Mouse (Mus musculus) hindbrain, embryonic 13.5 days (tissue): ENCODE measurements at regions not wholly inside any gene's neighbourhood (a gene's known extent, or its start where the extent isn't known, plus 50 kb on each side); places are given as distances from the start of the nearest gene placed in this dataset.

Source experiments
- ATAC-seq: fragments of 200-750 bp; cut with Nextera tagmentation; 2 replicates; pipeline ENCODE4 v1.8.0; 2017; ENCODE audit warnings: moderate TSS enrichment; ENCODE audit not compliant: low FRiP score
- H3K27ac ChIP-seq: fragments of 300-500 bp; sonication (generic); 2 replicates; pipeline ENCODE4 v1.5.1; 2015; ENCODE audit warnings: inconsistent platforms, mild to moderate bottlenecking, moderate library complexity
- H3K27me3 ChIP-seq: fragments of 300-500 bp; sonication (generic); 2 replicates; pipeline ENCODE4 v1.6.1; 2015; ENCODE audit warnings: mild to moderate bottlenecking, inconsistent platforms
- H3K36me3 ChIP-seq: fragments of 300-500 bp; sonication (generic); 2 replicates; pipeline ENCODE4 v1.6.1; 2015; ENCODE audit warnings: mild to moderate bottlenecking, inconsistent platforms
- H3K4me1 ChIP-seq: fragments of 300-500 bp; sonication (generic); replicated peaks from 2 replicates; pipeline ENCODE4 v1.6.1; 2015; ENCODE audit warnings: inconsistent platforms
- H3K4me2 ChIP-seq: fragments of 300-500 bp; sonication (generic); 2 replicates; pipeline ENCODE4 v1.6.1; 2015; ENCODE audit warnings: inconsistent platforms, mild to moderate bottlenecking, moderate library complexity
- H3K4me3 ChIP-seq: fragments of 300-500 bp; sonication (generic); 2 replicates; pipeline ENCODE4 v1.5.1; 2015; ENCODE audit warnings: mild to moderate bottlenecking, inconsistent platforms
- H3K9ac ChIP-seq: fragments of 300-500 bp; sonication (generic); 2 replicates; pipeline ENCODE4 v1.6.1; 2015; ENCODE audit warnings: mild to moderate bottlenecking, inconsistent platforms
- H3K9me3 ChIP-seq: fragments of 300-500 bp; sonication (generic); 2 replicates; pipeline ENCODE4 v1.6.1; 2016; ENCODE audit warnings: inconsistent platforms
- WGBS: fragments of 180-500 bp; shearing (Covaris S2); methylation state at CpG from one replicate; pipeline ENCODE4 v1.1.7; 2015; 5-methylcytosine and 5-hydroxymethylcytosine counted together

DNA sequence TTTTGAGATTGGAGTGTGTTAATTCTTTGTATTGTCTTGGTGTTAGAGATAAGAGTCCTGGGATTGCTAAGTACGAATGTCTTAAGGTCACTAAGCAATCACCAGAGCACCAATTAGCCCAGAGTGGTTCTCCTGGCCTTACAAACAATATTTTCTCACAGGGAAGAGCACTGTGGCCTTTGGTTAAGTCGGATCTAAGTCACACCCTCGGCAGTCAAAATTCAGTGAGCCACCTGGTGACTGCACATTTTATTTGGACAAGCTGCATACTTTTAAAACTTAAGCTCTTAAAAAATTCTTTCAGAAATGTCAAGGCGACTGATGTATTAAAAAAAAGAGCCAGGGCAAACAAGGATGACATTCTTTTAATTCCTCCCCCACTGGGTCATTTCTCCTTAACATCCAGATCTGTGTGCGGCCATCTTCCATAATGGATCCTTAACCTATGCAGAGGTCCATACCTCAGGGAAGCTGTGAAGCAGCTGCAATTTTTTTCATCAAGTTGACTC is 60.9 kb upstream of the Foxa2 start:
- no peak overlapping the region for H3K9ac ChIP-seq
- H3K4me2 ChIP-seq = no peak overlapping the region
- no peaks in the 10 kb centered on the region for H3K36me3 ChIP-seq
- ATAC-seq = no peak
- no peaks in the 10 kb centered on the region for H3K27me3 ChIP-seq
- WGBS = 78% methylated on average over 5 of the region's 5 CpGs
- H3K4me3 ChIP-seq = no peak overlapping the region
- no peak overlapping the region for H3K27ac ChIP-seq
- H3K4me1 ChIP-seq = no peaks in the 10 kb centered on the region
- no peaks in the 10 kb centered on the region for H3K9me3 ChIP-seq

- 57% methylated on average over 2 of the region's 2 CpGs for WGBS
- H3K27ac ChIP-seq = no peak overlapping the region
These were observed 63.4 kb upstream of the Foxa2 start for GRCm38 (mm10) chr2:148110149-148110548.

GRCm38 (mm10) chr2:148111889-148112288 is 65.1 kb upstream of the Foxa2 start:
- Histone ChIP-seq H3K9me3 (no peaks in the 10 kb centered on the region), H3K4me3 (no peak overlapping the region)
- no peak for ATAC-seq

More at GRCm38 (mm10) chr2:148110149-148110548, 63.4 kb upstream of the Foxa2 start:
- H3K4me3 ChIP-seq = no peak overlapping the region
- no peaks in the 10 kb centered on the region for H3K4me1 ChIP-seq
- H3K27me3 ChIP-seq = no peaks in the 10 kb centered on the region
- H3K4me2 ChIP-seq = no peak overlapping the region
- H3K9me3 ChIP-seq = no peaks in the 10 kb centered on the region
- no peak overlapping the region for H3K9ac ChIP-seq
- no peak for ATAC-seq
- no peaks in the 10 kb centered on the region for H3K36me3 ChIP-seq

DNA sequence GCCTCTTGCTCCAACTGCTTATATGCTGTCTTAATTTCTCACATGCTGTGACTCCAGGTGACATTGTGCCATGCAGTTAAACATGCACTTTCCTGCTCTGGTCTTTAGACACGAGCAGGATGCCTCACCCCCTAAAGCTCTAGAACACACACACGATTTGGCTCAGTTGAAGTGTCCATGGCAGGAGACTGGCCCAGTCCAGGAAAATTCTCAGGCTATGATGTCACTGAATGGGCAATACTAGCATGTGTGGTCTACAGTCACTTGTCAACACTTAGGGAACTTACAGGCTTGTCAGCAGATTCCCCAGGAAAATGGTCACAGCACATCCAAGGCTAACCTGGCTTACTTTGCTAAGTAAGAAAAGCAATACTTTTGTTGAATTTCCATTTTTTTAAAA is 66.4 kb upstream of the Foxa2 start:
- H3K4me2 ChIP-seq = no peak overlapping the region
- no peak overlapping the region for H3K27ac ChIP-seq
- no peaks in the 10 kb centered on the region for H3K36me3 ChIP-seq
- no peak overlapping the region for H3K4me3 ChIP-seq
- no peak overlapping the region for H3K9ac ChIP-seq
- no peaks in the 10 kb centered on the region for H3K4me1 ChIP-seq
- 64% methylated on average over 2 of the region's 2 CpGs for WGBS
- ATAC-seq = no peak
- no peaks in the 10 kb centered on the region for H3K27me3 ChIP-seq
- no peaks in the 10 kb centered on the region for H3K9me3 ChIP-seq

More at GRCm38 (mm10) chr2:148111889-148112288, 65.1 kb upstream of the Foxa2 start:
- Histone ChIP-seq H3K9ac (no peak overlapping the region), H3K27ac (no peak overlapping the region), H3K4me1 (no peaks in the 10 kb centered on the region), H3K36me3 (no peaks in the 10 kb centered on the region), H3K27me3 (no peaks in the 10 kb centered on the region), H3K4me2 (peak overlapping the region; percentile 40)
- WGBS = 27% methylated on average over 10 of the region's 10 CpGs

DNA sequence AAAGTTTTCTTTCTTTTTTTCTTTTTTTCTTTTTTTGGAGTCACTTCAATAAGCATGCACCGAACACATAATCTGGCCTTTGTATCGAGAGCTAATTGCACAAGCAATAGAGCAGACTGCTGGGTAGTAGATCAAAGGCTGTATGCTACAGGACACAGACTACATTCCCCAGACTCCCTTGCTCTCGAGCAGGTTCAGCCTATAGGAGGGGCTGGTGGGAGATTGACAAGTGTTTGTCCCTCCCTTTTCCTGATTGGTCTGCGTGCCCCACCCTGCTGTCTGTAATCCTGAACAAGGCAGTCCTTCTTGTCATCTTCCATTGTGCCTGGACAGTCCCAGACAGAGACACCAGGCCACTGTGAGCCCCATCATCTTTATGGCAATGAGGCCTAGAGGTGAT is 67.8 kb upstream of the Foxa2 start:
- H3K27me3 ChIP-seq = no peaks in the 10 kb centered on the region

DNA sequence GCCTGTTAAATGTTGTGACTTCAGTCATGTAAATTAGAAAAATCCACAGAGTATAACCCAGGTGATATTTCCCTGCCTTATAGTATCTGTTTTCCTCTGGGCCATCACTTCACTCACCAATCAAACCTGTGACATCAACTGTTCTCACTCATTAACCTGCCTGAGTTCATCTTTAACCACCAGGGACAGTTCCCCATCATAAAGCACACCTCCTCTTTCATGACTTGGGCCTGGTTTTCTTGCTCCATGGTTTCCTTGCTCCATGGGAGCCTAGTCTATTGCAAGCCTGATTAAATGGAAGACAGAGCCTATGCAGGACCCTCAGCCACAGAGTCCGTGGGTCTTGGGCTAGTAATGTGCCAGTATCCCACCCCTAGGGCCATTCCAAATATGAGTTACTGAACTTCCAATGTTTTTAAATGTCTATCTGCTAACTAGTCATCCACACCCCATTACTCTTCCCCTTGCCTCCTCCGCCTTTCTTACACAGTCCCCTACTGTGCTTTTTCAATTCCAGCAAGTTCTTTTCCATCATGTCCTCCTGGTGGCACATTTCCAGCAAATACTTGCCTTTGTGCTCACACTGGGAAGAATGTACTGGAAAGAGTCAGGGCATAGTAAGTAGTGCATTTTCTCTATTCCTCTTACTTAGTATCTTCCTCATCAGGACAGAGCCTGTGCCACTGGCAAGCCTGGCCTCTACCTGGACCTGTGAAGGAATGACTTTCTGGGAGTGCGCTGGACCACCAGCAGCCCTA is 69.4 kb upstream of the Foxa2 start:
- no peaks in the 10 kb centered on the region for H3K9me3 ChIP-seq
- no peak overlapping the region for H3K4me2 ChIP-seq
- ATAC-seq = no peak
- H3K4me3 ChIP-seq = no peak overlapping the region
- no peaks in the 10 kb centered on the region for H3K27me3 ChIP-seq
- no peaks in the 10 kb centered on the region for H3K36me3 ChIP-seq
- H3K9ac ChIP-seq = no peak overlapping the region
- no peaks in the 10 kb centered on the region for H3K4me1 ChIP-seq
- 87% methylated on average over 3 of the region's 3 CpGs for WGBS
- no peak overlapping the region for H3K27ac ChIP-seq

More for the DNA sequence above, 67.8 kb upstream of the Foxa2 start:
- ATAC-seq = peak; percentile 83
- Histone ChIP-seq H3K36me3 (no peaks in the 10 kb centered on the region), H3K4me2 (no peak overlapping the region), H3K9ac (no peak overlapping the region), H3K9me3 (no peaks in the 10 kb centered on the region), H3K27ac (no peak overlapping the region), H3K4me1 (no peaks in the 10 kb centered on the region), H3K4me3 (no peak overlapping the region)
- WGBS = 31% methylated on average over 4 of the region's 4 CpGs

DNA sequence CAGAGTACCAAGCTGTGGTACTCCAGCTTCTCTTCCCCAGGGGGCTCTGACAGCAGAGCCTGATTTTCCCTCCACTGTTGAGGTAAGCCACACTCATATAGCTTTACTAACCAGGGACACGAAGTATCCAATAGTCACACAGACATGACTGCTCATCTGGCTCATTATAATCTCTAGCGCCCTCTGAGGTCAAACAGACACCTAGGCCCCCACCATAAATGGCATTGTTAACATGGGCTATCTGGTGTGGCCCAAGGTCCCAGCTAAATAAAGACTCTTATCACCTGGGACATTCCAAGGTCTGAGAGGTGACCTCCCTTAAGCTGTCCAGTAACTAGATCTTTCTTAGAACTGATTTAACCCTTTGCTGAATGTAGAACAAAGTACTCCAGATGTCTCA is 70.7 kb upstream of the Foxa2 start:
- ATAC-seq = no peak
- Histone ChIP-seq H3K36me3 (no peaks in the 10 kb centered on the region), H3K4me2 (no peak overlapping the region), H3K9me3 (no peaks in the 10 kb centered on the region), H3K4me1 (no peaks in the 10 kb centered on the region), H3K27ac (no peak overlapping the region), H3K9ac (no peak overlapping the region), H3K27me3 (0 out of 2 replicates have a peak, but pooled peaks cover 4% of the 10 kb centered on the region), H3K4me3 (no peak overlapping the region)
- 40% methylated on average over 2 of the region's 2 CpGs for WGBS

DNA sequence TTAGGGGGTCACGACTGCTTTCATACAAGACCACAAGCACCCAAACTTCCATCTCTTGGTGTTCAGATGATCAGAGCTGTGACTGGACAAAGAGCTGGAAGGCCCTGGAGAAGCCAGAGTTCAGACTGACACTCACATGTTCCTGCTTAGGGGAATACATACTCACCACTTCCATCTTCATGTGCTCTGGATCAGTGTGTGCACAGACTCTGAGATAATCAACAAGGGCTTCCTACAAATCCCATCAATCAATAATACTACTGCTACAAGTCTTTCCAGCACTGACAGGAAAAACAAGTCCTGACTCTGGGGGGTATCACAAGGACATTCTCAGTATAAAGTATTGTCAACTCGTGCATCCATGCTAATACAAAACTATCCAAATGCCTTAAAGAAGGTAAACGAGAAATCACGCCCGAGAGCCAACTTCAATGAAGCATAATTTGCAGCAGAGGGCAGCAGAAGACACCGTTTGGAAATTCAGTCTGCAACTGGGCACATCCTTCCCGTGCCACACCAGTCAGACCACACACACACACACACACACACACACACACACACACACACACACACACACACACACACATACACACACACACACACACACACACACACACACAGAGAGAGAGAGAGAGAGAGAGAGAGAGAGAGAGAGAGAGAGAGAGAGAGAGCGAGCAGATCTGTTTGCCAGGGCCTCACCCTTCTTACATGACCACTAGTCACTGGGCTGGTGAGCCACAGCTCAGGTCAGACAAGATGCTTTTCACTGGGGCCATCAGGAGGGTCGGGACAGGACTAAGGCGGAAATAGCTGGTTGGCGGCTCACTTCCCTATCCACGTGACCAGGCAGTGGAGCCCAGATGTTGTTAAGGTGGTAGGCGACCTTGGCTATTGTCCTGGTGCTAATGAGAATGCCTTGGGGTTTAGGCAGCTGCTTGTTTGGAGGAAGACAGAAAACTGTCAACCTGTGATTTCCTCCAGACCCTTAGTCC is 75.4 kb upstream of the Foxa2 start:
- H3K36me3 ChIP-seq = no peaks in the 10 kb centered on the region
- ATAC-seq = peak; percentile 77
- WGBS = 47% methylated on average over 13 of the region's 13 CpGs
- H3K27ac ChIP-seq = no peak overlapping the region
- 0 out of 2 replicates have a peak, but pooled peaks cover 4% of the 10 kb centered on the region for H3K27me3 ChIP-seq
- no peak overlapping the region for H3K4me2 ChIP-seq
- H3K9ac ChIP-seq = no peak overlapping the region
- no peaks in the 10 kb centered on the region for H3K9me3 ChIP-seq
- H3K4me3 ChIP-seq = no peak overlapping the region
- no peaks in the 10 kb centered on the region for H3K4me1 ChIP-seq

DNA sequence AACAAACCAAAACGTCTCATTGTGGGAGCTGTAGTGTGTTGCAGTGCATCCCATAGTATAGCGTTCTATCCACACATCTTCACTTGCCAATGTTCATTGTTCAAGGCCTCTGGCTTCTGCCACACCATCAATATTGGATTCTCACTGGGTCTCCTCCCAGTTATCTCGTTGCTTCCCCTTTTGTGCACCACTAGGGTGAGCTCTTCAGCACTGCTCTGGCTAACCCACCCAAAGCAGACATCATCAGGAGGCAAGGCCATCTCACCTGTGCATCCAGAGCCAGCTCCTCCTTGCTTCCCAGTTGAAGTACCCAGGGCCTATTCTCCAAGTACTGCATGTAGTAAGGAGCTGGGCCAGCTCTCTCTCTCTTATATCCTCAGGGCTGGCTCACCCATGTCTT is 77.0 kb upstream of the Foxa2 start:
- H3K4me2 ChIP-seq = no peak overlapping the region
- no peak overlapping the region for H3K4me3 ChIP-seq
- no peaks in the 10 kb centered on the region for H3K36me3 ChIP-seq
- 66% methylated on average over 3 of the region's 3 CpGs for WGBS
- no peak for ATAC-seq
- no peak overlapping the region for H3K9ac ChIP-seq
- H3K27me3 ChIP-seq = 0 out of 2 replicates have a peak, but pooled peaks cover 4% of the 10 kb centered on the region
- no peak overlapping the region for H3K27ac ChIP-seq
- H3K9me3 ChIP-seq = no peaks in the 10 kb centered on the region
- H3K4me1 ChIP-seq = no peaks in the 10 kb centered on the region

- Histone ChIP-seq H3K9me3 (no peaks in the 10 kb centered on the region), H3K4me1 (no peaks in the 10 kb centered on the region), H3K36me3 (no peaks in the 10 kb centered on the region), H3K4me3 (no peak overlapping the region), H3K27me3 (no peaks in the 10 kb centered on the region), H3K4me2 (no peak overlapping the region), H3K27ac (no peak overlapping the region), H3K9ac (no peak overlapping the region)
- 90% methylated on average over 1 of the region's 1 CpGs for WGBS
- ATAC-seq = no peak
These were observed 87.0 kb upstream of the Foxa2 start for GRCm38 (mm10) chr2:148133811-148134210.

- Histone ChIP-seq H3K36me3 (no peaks in the 10 kb centered on the region), H3K9me3 (no peaks in the 10 kb centered on the region), H3K9ac (no peak overlapping the region), H3K4me1 (no peaks in the 10 kb centered on the region), H3K27me3 (no peaks in the 10 kb centered on the region), H3K27ac (no peak overlapping the region), H3K4me3 (no peak overlapping the region), H3K4me2 (no peak overlapping the region)
- no peak for ATAC-seq
- WGBS = 90% methylated on average over 4 of the region's 4 CpGs
These were observed 95.2 kb upstream of the Foxa2 start for GRCm38 (mm10) chr2:148141936-148142335.

- no peak for ATAC-seq
- H3K36me3 ChIP-seq = no peaks in the 10 kb centered on the region
- H3K27me3 ChIP-seq = no peaks in the 10 kb centered on the region
- 14% methylated on average over 1 of the region's 1 CpGs for WGBS
- H3K9ac ChIP-seq = no peak overlapping the region
- no peaks in the 10 kb centered on the region for H3K4me1 ChIP-seq
- H3K4me2 ChIP-seq = no peak overlapping the region
- no peak overlapping the region for H3K27ac ChIP-seq
- no peak overlapping the region for H3K4me3 ChIP-seq
- H3K9me3 ChIP-seq = no peaks in the 10 kb centered on the region
These were observed 98.0 kb upstream of the Foxa2 start for GRCm38 (mm10) chr2:148144816-148145215.
